Mouse (Mus musculus) lung, postnatal 0 days (tissue): ENCODE measurements around the gene Prdm11.

ENCODE experiments used
- CTCF ChIP-seq: IDR thresholded peaks from 2 replicates; pipeline ENCODE4 v1.5.1; 2016; ENCODE audit warnings: antibody characterized with exemption, mild to moderate bottlenecking
- EP300 ChIP-seq: IDR thresholded peaks from 2 replicates; pipeline ENCODE4 v1.6.1; 2016; ENCODE audit warnings: antibody characterized with exemption, mild to moderate bottlenecking, control low read depth

DNA sequence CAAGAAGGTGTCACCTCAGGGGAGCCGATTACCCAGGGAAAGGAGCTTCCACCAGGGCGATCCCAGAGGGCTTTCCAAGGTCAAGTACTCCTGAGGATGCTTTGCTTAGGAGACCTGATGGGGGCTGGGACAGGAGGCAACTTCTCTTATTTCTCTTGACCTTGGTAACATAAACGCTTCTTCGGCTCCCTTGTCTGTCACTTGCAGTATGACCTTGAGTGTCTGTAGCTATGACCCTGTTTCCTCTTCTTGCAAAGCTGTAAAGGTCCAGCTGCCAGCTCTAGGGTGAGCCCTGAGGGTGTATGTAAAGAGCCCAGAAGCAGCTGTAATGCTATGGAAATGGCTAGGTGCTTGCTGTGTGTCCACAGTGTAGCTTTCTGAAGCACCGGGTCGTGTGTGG is 1.1 kb upstream of the Prdm11 start:
- TF ChIP-seq EP300 (no peak), CTCF (no peak)
